Mouse (Mus musculus) heart, embryonic 14.5 days (tissue): ENCODE data around the gene Mogs. TPM values are rescaled to one million over a fixed set of nuclear protein-coding genes. Genes with fewer than 3 reads are reported as not detected.

Source experiments
- ATAC-seq: fragments of 200-750 bp; cut with Nextera tagmentation; 2 replicates; pipeline ENCODE4 v1.8.0; 2017; ENCODE audit warnings: low read depth, moderate TSS enrichment; ENCODE audit not compliant: insufficient number of reproducible peaks, insufficient read depth, low FRiP score
- H3K27ac ChIP-seq, 2 experiments: fragments of 200-500 bp in 1 of 2; fragments of 300-500 bp in 1 of 2; sonication (generic) in 1 of 2; replicated peaks in 1 of 2; 2 replicates each; pipeline ENCODE4 v1.5.1; 2012 to 2014; ENCODE audit warnings: low read depth in 2 of 2, low read length in 2 of 2, control low read depth in 1 of 2, mild to moderate bottlenecking in 1 of 2, mixed read lengths in 1 of 2; ENCODE audit not compliant: control insufficient read depth in 1 of 2, insufficient read depth in 1 of 2
- H3K27me3 ChIP-seq: fragments of 300-500 bp; sonication (generic); 2 replicates; pipeline ENCODE4 v1.6.1; 2014; ENCODE audit warnings: mild to moderate bottlenecking, low read length, control low read depth; ENCODE audit not compliant: control insufficient read depth, insufficient read depth
- H3K36me3 ChIP-seq: fragments of 300-500 bp; sonication (generic); 2 replicates; pipeline ENCODE4 v1.6.1; 2014; ENCODE audit warnings: mild to moderate bottlenecking, control low read depth, low read length, mixed read lengths; ENCODE audit not compliant: control insufficient read depth, insufficient read depth
- H3K4me1 ChIP-seq, 2 experiments: fragments of 200-500 bp in 1 of 2; fragments of 300-500 bp in 1 of 2; sonication (generic) in 1 of 2; 2 replicates each; pipeline ENCODE4 v1.6.1; 2012 to 2014; ENCODE audit warnings: low read length in 2 of 2, control low read depth in 1 of 2, mixed read lengths in 1 of 2; ENCODE audit not compliant: control insufficient read depth in 2 of 2, insufficient read depth in 2 of 2
- H3K4me2 ChIP-seq: fragments of 300-500 bp; sonication (generic); 2 replicates; pipeline ENCODE4 v1.6.1; 2014; ENCODE audit warnings: mild to moderate bottlenecking, low read length
- H3K4me3 ChIP-seq, 2 experiments: fragments of 200-500 bp in 1 of 2; fragments of 300-500 bp in 1 of 2; sonication (generic) in 1 of 2; 2 replicates each; pipeline ENCODE4 v1.5.1; 2012 to 2014; ENCODE audit warnings: low read length in 2 of 2, mild to moderate bottlenecking in 2 of 2, control low read depth in 1 of 2, low read depth in 1 of 2, moderate library complexity in 1 of 2; ENCODE audit not compliant: control insufficient read depth in 1 of 2, insufficient read depth in 1 of 2
- H3K9ac ChIP-seq: fragments of 300-500 bp; sonication (generic); 2 replicates; pipeline ENCODE4 v1.6.1; 2014; ENCODE audit warnings: mild to moderate bottlenecking, low read length
- H3K9me3 ChIP-seq: fragments of 300-500 bp; sonication (generic); 2 replicates; pipeline ENCODE4 v1.6.1; 2016; ENCODE audit warnings: low read length, control low read depth; ENCODE audit not compliant: control insufficient read depth
- WGBS: fragments of 180-500 bp; shearing (Covaris S2); extraction: QIAGEN DNeasy Blood & Tissue Kit; methylation state at CpG from one replicate; pipeline ENCODE4 v1.1.7; 2014; 5-methylcytosine and 5-hydroxymethylcytosine counted together
- polyA plus RNA-seq: library from polyadenylated mRNA; unstranded; fragments of >200 nt; fragmentation: Nextera tagmentation; extraction: Ambion mirVana; gene quantifications from 2 replicates; pipeline ENCODE4 v1.2.1, GENCODE M21; 2014

Mogs gene
- 17.8 and 21.6 TPM in 2 replicates for polyA plus RNA-seq

DNA sequence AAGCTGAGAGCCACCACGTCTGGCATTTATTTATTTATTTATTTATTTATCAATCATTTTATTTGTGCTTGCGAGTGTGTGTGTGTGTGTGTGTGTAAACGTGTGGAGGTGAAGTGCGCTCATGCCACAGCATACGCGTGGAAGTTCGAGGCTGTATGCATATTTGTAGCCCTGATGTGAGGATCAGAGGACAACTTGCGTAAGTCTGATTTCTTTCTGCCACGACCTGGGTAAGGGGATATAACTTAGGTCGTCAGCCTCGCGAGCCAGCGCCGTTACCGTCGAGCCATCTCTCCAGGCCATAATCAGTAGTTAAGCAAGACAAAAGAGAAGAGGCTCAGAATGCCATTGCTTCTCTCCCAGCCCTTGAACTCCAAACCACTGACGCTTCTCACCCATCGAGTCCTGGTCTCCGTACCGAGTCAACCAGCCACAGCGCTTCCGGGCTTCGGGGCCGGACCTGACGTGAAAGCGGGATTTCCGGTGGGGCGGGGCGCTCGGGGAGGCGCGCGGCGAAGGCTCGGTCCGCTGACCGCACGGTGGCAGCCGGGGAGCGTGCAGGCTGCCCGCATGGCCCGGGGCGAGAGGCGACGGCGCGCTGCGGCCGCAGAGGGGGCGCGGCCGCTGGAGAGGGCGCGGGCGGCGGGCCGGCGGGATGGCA lies at the start of gene Mogs:
Gene Mogs, plus strand, starts transcription at position 486 of the 661 bp plus-strand sequence.
- H3K4me1 ChIP-seq = peaks cover 9 to 28% of the 10 kb centered on the region in 2 experiments
- ATAC-seq = peak; percentile 87
- 1% methylated on average over 43 of the region's 58 CpGs for WGBS
- H3K9ac ChIP-seq = peak within 1 kb of the TSS; percentile 84
- H3K36me3 ChIP-seq = peaks cover 49% of the 10 kb centered on the region
- peak within 1 kb of the TSS; percentile 53 to 70 for H3K27ac ChIP-seq
- H3K4me2 ChIP-seq = peak within 1 kb of the TSS; percentile 85
- peak within 1 kb of the TSS; percentile 59 to 64 for H3K4me3 ChIP-seq
- H3K9me3 ChIP-seq = no peaks in the 10 kb centered on the region
- no peaks in the 10 kb centered on the region for H3K27me3 ChIP-seq

DNA sequence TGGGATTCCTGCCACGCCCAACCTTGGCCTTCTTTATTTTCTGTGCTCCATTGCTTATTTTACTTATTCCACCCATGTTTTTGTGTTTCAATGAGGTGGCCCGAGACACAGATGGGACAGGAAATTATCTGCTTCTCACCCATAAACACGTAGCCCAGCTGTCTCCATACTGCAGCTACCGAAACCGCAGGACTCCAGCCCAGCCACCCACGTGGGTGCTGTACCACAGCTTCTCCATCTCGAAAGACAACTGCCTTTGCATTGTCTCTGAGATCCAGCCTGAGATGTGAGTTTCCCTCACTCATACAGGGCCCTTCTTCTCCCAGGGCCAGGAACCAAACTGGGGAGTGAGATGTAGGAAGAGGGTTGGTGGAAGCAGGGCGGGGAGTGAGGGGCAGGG lies 49.3 kb upstream of the Mogs start:
- 41% methylated on average over 8 of the region's 8 CpGs for WGBS

DNA sequence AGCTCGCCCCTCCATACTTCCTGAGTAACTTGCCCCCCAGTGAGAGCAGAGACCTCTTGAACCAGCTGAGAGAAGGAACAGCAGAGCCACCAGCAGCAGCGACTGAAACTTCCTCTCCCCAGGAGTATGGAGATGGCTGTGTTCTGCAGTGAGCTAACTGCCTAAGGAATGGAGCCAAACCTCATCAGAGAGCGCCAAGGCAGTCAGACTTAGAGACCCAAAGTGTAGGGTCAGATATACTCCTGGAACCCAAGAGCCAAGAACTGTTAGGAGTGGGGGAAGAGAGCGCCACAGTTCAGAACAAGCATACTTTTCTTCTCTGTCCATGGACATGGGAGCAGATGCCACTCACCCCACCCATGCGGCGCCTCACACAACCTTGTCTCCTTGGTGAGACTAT lies 48.9 kb upstream of the Mogs start:
- Histone ChIP-seq H3K36me3 (no peaks in the 10 kb centered on the region), H3K9me3 (no peaks in the 10 kb centered on the region), H3K4me1 (peaks cover 0 to 16% of the 10 kb centered on the region in 2 experiments; a peak in 3 of 4 replicates), H3K27me3 (peaks cover 100% of the 10 kb centered on the region), H3K4me3 (no peak overlapping the region), H3K27ac (no peak overlapping the region), H3K9ac (no peak overlapping the region), H3K4me2 (no peak overlapping the region)
- 27% methylated on average over 6 of the region's 6 CpGs for WGBS
- ATAC-seq = no peak

More for the DNA sequence above, 49.3 kb upstream of the Mogs start:
- Histone ChIP-seq H3K4me2 (no peak overlapping the region), H3K4me3 (no peak overlapping the region), H3K9me3 (no peaks in the 10 kb centered on the region), H3K36me3 (no peaks in the 10 kb centered on the region), H3K27me3 (peaks cover 99% of the 10 kb centered on the region), H3K9ac (no peak overlapping the region), H3K4me1 (peaks cover 0 to 12% of the 10 kb centered on the region in 2 experiments; a peak in 3 of 4 replicates), H3K27ac (no peak overlapping the region)
- ATAC-seq = no peak

DNA sequence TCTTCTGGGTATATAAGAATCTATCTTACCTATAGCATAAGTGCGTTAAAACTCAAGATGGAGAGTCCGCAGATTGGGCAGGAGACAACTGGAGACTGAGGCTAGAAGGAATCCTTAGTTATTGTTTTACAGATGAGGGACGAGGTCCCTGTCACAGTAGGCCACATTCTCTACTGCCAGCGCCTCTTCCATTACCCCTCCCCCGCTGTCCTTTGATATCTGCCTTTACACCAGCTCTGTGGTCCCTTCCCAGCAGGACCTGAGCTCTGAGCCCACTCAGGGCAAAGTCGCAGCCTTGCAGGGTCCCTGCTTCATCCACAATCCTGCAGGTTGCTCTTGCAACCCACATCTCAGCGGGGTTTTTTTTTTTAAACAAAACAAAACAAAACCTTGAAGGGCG lies 47.1 kb upstream of the Mogs start:
- Histone ChIP-seq H3K4me2 (peak overlapping the region; percentile 55), H3K4me1 (peaks cover 0 to 16% of the 10 kb centered on the region in 2 experiments; a peak in 3 of 4 replicates), H3K9me3 (no peaks in the 10 kb centered on the region), H3K27me3 (peaks cover 99% of the 10 kb centered on the region), H3K36me3 (no peaks in the 10 kb centered on the region), H3K9ac (no peak overlapping the region), H3K4me3 (peak overlapping the region in 1 of 2 experiments; percentile 25; a peak in 1 of 4 replicates), H3K27ac (no peak overlapping the region)
- WGBS = 5% methylated on average over 8 of the region's 8 CpGs
- no peak for ATAC-seq

DNA sequence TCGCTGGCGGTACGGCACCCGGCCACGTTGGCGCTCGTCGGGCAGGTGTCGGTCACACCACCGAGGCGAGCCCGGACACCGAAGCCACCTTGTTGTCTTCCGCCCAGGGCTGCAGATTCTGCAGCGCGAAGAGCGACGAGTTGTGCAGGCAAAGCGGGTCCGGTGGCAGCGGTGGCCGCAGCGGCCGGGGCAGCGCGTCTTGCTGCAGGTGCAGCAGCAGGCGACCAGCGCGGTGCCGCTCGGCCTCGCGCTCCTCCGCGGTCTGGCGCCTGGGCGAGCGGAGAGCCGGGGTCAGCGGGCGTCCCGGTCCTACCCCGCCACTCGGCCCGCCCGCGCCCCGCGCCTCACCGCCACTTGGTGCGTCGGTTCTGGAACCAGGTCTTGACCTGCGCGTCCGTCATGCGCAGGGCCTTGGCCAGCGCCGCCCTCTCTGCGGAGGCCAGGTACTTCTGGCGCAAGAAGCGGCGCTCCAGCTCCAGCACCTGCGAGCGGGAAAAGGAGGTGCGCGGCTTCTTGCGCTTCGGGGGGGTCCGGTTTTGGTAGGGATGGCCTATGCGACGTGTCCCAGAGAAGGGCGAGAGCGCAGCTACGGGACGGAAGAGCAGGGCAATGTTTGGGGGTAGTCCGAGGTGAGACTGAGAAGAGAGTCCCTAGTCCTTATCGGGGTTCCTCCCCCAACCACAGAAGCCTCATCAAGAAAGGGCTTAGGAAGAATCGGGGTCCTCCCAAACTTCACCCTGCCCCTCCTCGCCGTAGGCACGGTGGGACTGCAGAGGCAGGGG lies 46.4 kb upstream of the Mogs start:
- H3K9ac ChIP-seq = 0 out of 2 replicates have a peak overlapping the region, but pooled peaks have one; percentile 3
- WGBS = under 1% methylated on average over 79 of the region's 81 CpGs

DNA sequence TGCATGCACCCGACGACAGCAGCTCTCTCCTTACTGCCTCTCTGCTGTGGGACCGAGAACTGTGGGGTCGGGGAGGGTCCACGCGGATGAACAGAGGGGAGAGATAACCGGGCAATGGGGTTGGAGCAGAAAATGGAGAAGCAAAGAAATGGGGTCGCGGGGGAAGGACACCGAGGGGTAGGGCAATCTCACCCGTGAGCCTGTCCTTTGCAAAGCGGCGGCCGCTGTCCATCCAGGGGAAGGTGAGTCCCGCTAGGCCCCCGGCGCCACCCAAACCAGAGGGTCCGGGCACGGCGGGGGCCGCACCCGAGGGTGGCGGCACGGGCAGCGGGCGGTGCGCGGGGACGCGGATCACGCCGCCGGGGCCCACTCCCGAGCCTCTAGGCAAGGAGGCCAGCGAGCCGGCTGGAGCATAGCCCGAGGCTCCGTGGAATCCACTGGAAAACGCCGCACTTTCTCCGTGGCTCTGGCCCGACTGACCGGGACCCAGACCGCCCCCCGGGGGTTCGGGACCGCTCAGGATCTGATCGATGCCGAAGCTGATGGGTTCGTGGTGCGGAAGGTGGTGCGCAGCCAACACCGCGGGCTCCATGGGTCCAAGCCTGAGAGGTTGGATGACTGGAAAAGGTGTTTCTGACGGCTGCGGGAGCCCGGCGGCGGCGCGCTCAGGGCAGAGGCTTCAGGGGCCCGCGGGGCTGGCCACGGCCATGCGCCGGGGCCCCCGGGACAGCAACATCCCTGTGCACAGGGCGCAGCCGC lies 45.6 kb upstream of the Mogs start:
- H3K9me3 ChIP-seq = no peaks in the 10 kb centered on the region
- under 1% methylated on average over 65 of the region's 69 CpGs for WGBS
- H3K4me3 ChIP-seq = peak overlapping the region in 1 of 2 experiments; percentile 25; a peak in 2 of 4 replicates
- H3K9ac ChIP-seq = no peak overlapping the region
- peaks cover 0 to 16% of the 10 kb centered on the region in 2 experiments; a peak in 3 of 4 replicates for H3K4me1 ChIP-seq
- no peak overlapping the region for H3K27ac ChIP-seq
- peak overlapping the region; percentile 40 for H3K4me2 ChIP-seq
- ATAC-seq = no peak
- peaks cover 98% of the 10 kb centered on the region for H3K27me3 ChIP-seq
- H3K36me3 ChIP-seq = no peaks in the 10 kb centered on the region

More for the DNA sequence above, 46.4 kb upstream of the Mogs start:
- H3K4me3 ChIP-seq = peak overlapping the region; percentile 19 to 25
- H3K36me3 ChIP-seq = no peaks in the 10 kb centered on the region
- no peak overlapping the region for H3K27ac ChIP-seq
- no peak for ATAC-seq
- H3K4me1 ChIP-seq = peaks cover 0 to 16% of the 10 kb centered on the region in 2 experiments; a peak in 3 of 4 replicates
- H3K9me3 ChIP-seq = no peaks in the 10 kb centered on the region
- peak overlapping the region; percentile 55 for H3K4me2 ChIP-seq
- peaks cover 98% of the 10 kb centered on the region for H3K27me3 ChIP-seq

DNA sequence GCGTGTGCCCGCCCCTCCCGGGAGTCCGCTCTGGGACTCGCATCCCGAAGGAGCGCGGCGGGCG lies 45.2 kb upstream of the Mogs start, which contains the start of gene Tlx2:
Gene Tlx2, minus strand, starts transcription at position 47 of the 64 bp plus-strand sequence.
- WGBS = 0% methylated on average over 10 of the region's 10 CpGs
- peaks cover 0 to 16% of the 10 kb centered on the region in 2 experiments; a peak in 3 of 4 replicates for H3K4me1 ChIP-seq
- no peak within 1 kb of the TSS for H3K9ac ChIP-seq
- H3K27ac ChIP-seq = no peak within 1 kb of the TSS
- H3K9me3 ChIP-seq = no peaks in the 10 kb centered on the region
- peak within 1 kb of the TSS; percentile 55 for H3K4me2 ChIP-seq
- no peak for ATAC-seq
- peaks cover 98% of the 10 kb centered on the region for H3K27me3 ChIP-seq
- H3K4me3 ChIP-seq = peak within 1 kb of the TSS in 1 of 2 experiments; percentile 25; a peak in 2 of 4 replicates
- H3K36me3 ChIP-seq = no peaks in the 10 kb centered on the region
